Mouse (Mus musculus) lung, embryonic 14.5 days (tissue): Measurements from ENCODE around the gene Vps37b. TPM values are rescaled to one million over a fixed set of nuclear protein-coding genes. Genes with fewer than 3 reads are reported as not detected.

Experiments
- ATAC-seq: fragments of 200-750 bp; cut with Nextera tagmentation; 2 replicates; pipeline ENCODE4 v1.8.0; 2017; ENCODE audit warnings: mild to moderate bottlenecking, moderate TSS enrichment, moderate library complexity; ENCODE audit not compliant: insufficient read depth
- DNase-seq: peaks from one replicate; pipeline ENCODE4 v3.0.0-alpha.2; 2015
- H3K27ac ChIP-seq: fragments of 300-500 bp; sonication (generic); 2 replicates; pipeline ENCODE4 v1.5.1; 2014; ENCODE audit warnings: low read depth, mild to moderate bottlenecking, moderate library complexity
- H3K27me3 ChIP-seq: fragments of 300-500 bp; sonication (generic); 2 replicates; pipeline ENCODE4 v1.6.1; 2014; ENCODE audit warnings: low read length, control low read depth; ENCODE audit not compliant: insufficient read depth
- H3K36me3 ChIP-seq: fragments of 300-500 bp; sonication (generic); 2 replicates; pipeline ENCODE4 v1.6.1; 2014; ENCODE audit warnings: control low read depth; ENCODE audit not compliant: insufficient read depth
- H3K4me1 ChIP-seq: fragments of 300-500 bp; sonication (generic); 2 replicates; pipeline ENCODE4 v1.6.1; 2014; ENCODE audit warnings: antibody characterized with exemption, control low read depth; ENCODE audit not compliant: insufficient read depth
- H3K4me2 ChIP-seq: fragments of 300-500 bp; sonication (generic); 2 replicates; pipeline ENCODE4 v1.6.1; 2014; ENCODE audit warnings: mild to moderate bottlenecking
- H3K4me3 ChIP-seq: fragments of 300-500 bp; sonication (generic); 2 replicates; pipeline ENCODE4 v1.5.1; 2014; ENCODE audit warnings: low read depth, low read length
- H3K9ac ChIP-seq: fragments of 300-500 bp; sonication (generic); 2 replicates; pipeline ENCODE4 v1.6.1; 2014
- H3K9me3 ChIP-seq: fragments of 300-500 bp; sonication (generic); 2 replicates; pipeline ENCODE4 v1.6.1; 2016; ENCODE audit warnings: low read depth, low read length, control low read depth
- CTCF ChIP-seq: IDR thresholded peaks from 2 replicates; pipeline ENCODE4 v1.5.1; 2016; ENCODE audit warnings: antibody characterized with exemption, low read depth
- WGBS: fragments of 180-500 bp; shearing (Covaris S2); extraction: QIAGEN DNeasy Blood & Tissue Kit; methylation state at CpG from one replicate; pipeline ENCODE4 v1.1.7; 2014; 5-methylcytosine and 5-hydroxymethylcytosine counted together
- polyA plus RNA-seq: library from polyadenylated mRNA; unstranded; fragments of >200 nt; fragmentation: Nextera tagmentation; extraction: Ambion mirVana; gene quantifications from 2 replicates; pipeline ENCODE4 v1.2.1, GENCODE M21; 2014

Gene Vps37b
- polyA plus RNA-seq, 1 experiment from 2014 or later = 39.3 TPM

DNA sequence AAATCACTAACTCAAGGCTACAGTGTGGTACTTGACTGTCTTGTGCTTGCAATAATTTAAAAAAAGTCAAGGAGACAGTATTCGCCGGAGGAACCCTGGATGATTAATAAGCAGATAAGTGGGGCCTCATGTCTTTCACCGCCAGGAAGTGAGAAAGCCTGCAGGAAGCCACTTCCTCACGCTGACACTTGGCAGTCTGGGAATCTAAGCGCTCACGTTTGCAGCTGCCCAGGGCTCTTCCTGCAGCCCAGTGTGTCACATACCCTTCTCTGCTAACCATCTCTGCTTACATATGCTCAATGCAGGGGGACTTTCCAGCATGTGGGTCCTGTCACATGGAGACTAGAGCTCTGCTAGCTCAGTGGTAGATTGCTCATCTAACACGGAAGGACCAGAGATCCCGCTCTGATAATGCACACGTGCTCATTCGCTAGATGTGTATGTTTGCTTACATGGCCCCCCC is 42.8 kb upstream of the Vps37b start:
- Histone ChIP-seq H3K27me3 (no peaks in the 10 kb centered on the region), H3K36me3 (no peaks in the 10 kb centered on the region), H3K4me3 (no peak overlapping the region), H3K9me3 (no peaks in the 10 kb centered on the region), H3K27ac (no peak overlapping the region), H3K4me1 (peaks cover 5% of the 10 kb centered on the region; the same call in 1 of the 2 replicates), H3K4me2 (no peak overlapping the region), H3K9ac (no peak overlapping the region)
- DNase-seq (peak; percentile 77), ATAC-seq (peak; percentile 62; the same call in 1 of the 2 replicates)
- TF ChIP-seq CTCF = no peak
- WGBS = 13% methylated on average over 10 of the region's 10 CpGs

DNA sequence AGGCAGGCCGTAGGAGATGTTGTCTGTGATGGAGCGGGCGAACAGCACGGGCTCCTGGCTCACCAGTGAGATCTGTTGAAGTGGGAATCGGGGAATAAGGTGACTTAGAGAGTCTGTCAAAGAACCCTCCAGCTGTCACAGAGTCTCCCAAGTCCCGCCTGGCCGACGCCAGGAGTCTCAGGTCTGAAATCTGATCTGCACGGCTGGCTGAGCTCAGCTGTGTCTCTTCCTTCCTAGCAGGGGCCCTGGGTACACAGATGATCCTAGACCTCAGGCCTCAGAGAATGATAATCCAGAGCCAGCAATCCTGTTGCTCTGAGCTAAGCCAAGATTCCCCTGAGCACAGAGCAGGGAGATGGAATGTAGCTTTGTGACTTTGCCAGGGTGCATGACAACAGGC is 41.6 kb upstream of the Vps37b start:
- Histone ChIP-seq H3K4me2 (no peak overlapping the region), H3K9me3 (no peaks in the 10 kb centered on the region), H3K9ac (no peak overlapping the region), H3K27ac (no peak overlapping the region; the same call in 1 of the 2 replicates), H3K4me1 (peaks cover 5% of the 10 kb centered on the region; the same call in 1 of the 2 replicates), H3K4me3 (no peak overlapping the region), H3K36me3 (no peaks in the 10 kb centered on the region), H3K27me3 (no peaks in the 10 kb centered on the region)
- TF ChIP-seq CTCF = no peak
- ATAC-seq (no peak), DNase-seq (no peak)
- WGBS = 36% methylated on average over 9 of the region's 9 CpGs

GRCm38 (mm10) chr5:124069657-124070056 is 37.6 kb upstream of the Vps37b start:
- Histone ChIP-seq H3K4me3 (no peak overlapping the region), H3K9ac (no peak overlapping the region), H3K4me1 (0 out of 2 replicates have a peak, but pooled peaks cover 5% of the 10 kb centered on the region), H3K9me3 (no peaks in the 10 kb centered on the region), H3K27ac (no peak overlapping the region), H3K36me3 (no peaks in the 10 kb centered on the region), H3K27me3 (no peaks in the 10 kb centered on the region), H3K4me2 (no peak overlapping the region)
- no peak for TF ChIP-seq CTCF
- 83% methylated on average over 3 of the region's 3 CpGs for WGBS
- DNase-seq (no peak), ATAC-seq (no peak)

GRCm38 (mm10) chr5:124062037-124062824 is 30.2 kb upstream of the Vps37b start:
- Histone ChIP-seq H3K27me3 (no peaks in the 10 kb centered on the region), H3K4me3 (no peak overlapping the region), H3K4me1 (no peaks in the 10 kb centered on the region), H3K36me3 (no peaks in the 10 kb centered on the region), H3K9ac (no peak overlapping the region), H3K27ac (no peak overlapping the region), H3K9me3 (no peaks in the 10 kb centered on the region), H3K4me2 (no peak overlapping the region)
- DNase-seq (no peak), ATAC-seq (no peak)
- TF ChIP-seq CTCF = no peak
- 69% methylated on average over 12 of the region's 12 CpGs for WGBS

GRCm38 (mm10) chr5:124059677-124060076 is 27.6 kb upstream of the Vps37b start:
- Histone ChIP-seq H3K27me3 (no peaks in the 10 kb centered on the region), H3K4me1 (no peaks in the 10 kb centered on the region), H3K4me3 (no peak overlapping the region), H3K27ac (no peak overlapping the region), H3K9ac (no peak overlapping the region), H3K9me3 (no peaks in the 10 kb centered on the region), H3K36me3 (no peaks in the 10 kb centered on the region), H3K4me2 (no peak overlapping the region)
- no peak; the same call in 1 of the 2 replicates for ATAC-seq
- TF ChIP-seq CTCF = no peak
- peak; percentile 30 for DNase-seq
- WGBS = 46% methylated on average over 5 of the region's 5 CpGs

DNA sequence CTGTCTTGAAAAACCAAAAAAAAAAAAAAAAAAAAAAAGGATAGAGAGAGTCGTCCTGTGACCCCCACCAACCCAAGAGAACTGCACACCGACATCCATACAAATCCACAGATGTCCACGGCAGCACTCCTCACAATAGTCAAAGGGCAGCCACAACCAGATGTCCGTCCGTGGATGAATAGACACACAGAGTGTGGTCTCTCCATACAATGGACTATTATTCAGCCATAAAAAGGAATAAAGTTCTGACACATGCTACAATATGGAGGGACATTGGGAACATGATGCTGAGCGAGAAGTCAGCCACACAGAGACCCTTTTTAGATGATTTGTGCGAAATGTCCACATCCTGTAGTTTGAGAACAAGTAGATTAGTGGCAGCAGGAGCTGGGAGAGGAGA is 26.7 kb upstream of the Vps37b start:
- Histone ChIP-seq H3K4me3 (no peak overlapping the region), H3K4me1 (no peaks in the 10 kb centered on the region), H3K9ac (no peak overlapping the region), H3K27me3 (no peaks in the 10 kb centered on the region), H3K4me2 (no peak overlapping the region), H3K36me3 (no peaks in the 10 kb centered on the region), H3K27ac (no peak overlapping the region), H3K9me3 (no peaks in the 10 kb centered on the region)
- ATAC-seq = no peak
- 87% methylated on average over 7 of the region's 7 CpGs for WGBS
- no peak for TF ChIP-seq CTCF
- DNase-seq = no peak

GRCm38 (mm10) chr5:124056956-124057355 is 24.9 kb upstream of the Vps37b start:
- ATAC-seq = no peak
- WGBS = 60% methylated on average over 4 of the region's 4 CpGs
- no peaks in the 10 kb centered on the region for H3K4me1 ChIP-seq
- no peaks in the 10 kb centered on the region for H3K9me3 ChIP-seq
- H3K27me3 ChIP-seq = no peaks in the 10 kb centered on the region
- H3K36me3 ChIP-seq = no peaks in the 10 kb centered on the region
- no peak overlapping the region for H3K4me2 ChIP-seq
- no peak overlapping the region for H3K4me3 ChIP-seq
- TF ChIP-seq CTCF = no peak
- DNase-seq = no peak
- no peak overlapping the region for H3K27ac ChIP-seq
- no peak overlapping the region for H3K9ac ChIP-seq
